Mouse (Mus musculus): ENCODE data around the gene Dmp1. TPM values are rescaled to one million over a fixed set of nuclear protein-coding genes. Genes with fewer than 3 reads are reported as not detected.

Dmp1 gene
- total RNA-seq, 2 experiments from 2014 or later, result 0.18 to 0.36 TPM

DNA sequence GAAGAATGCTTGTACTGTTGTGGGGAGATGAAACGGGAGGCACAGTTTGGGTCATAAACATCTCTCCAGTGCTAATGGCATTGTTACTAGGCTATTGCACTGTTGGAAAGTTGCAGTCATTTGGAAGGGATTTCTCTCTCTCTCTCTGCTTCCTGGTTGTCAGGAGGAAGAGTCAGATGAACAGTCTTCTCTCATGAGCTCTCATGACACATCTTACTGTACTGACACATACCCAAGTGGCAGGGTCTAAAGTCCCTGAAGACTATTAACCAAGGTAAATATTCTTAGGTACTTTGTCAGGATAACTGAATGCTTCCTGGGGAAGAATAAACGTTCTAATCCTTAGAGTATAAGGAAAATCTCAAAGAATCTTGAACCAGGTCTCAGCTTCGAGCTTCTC, 54.2 kb downstream of the Dmp1 start:
- DNase-seq, result no peak
- intact Hi-C loops (cut with DNase I), result no loop called here

- intact Hi-C loops (cut with DNase I), result no loop called here
- DNase-seq, result no peak
Measured at GRCm38 (mm10) chr5:104261908-104262461, 59.6 kb downstream of the Dmp1 start.

- DNase-seq, result no peak
- intact Hi-C loops (cut with DNase I), result no loop called here
Measured at GRCm38 (mm10) chr5:104263014-104263776, 60.8 kb downstream of the Dmp1 start.

Other genes starting within 250 kb of the Dmp1 start
- gene Hsd17b13, start 225.2 kb upstream of the Dmp1 start, total RNA-seq (2021), result not detected
- gene Hsd17b11, start 180.7 kb upstream of the Dmp1 start, total RNA-seq (2021), result 10 to 100 TPM; 20.2 to 22.6 TPM
- 10 to 100 TPM; 43.9 to 46.7 TPM for gene Nudt9, start 156.3 kb upstream of the Dmp1 start, total RNA-seq (2021)
- gene Gm17660, start 125.0 kb upstream of the Dmp1 start, total RNA-seq (2021), result not detected
- 100 to 1,000 TPM; 465 to 498 TPM for gene Sparcl1, start 88.9 kb upstream of the Dmp1 start, total RNA-seq (2021)
- gene Dspp, start 31.9 kb upstream of the Dmp1 start, total RNA-seq (2021), result not detected
- gene Ibsp, start 96.6 kb downstream of the Dmp1 start, total RNA-seq (2021), result under 1 TPM; 0.54 to 0.60 TPM
- not detected for gene Mepe, start 122.7 kb downstream of the Dmp1 start, total RNA-seq (2021)
- gene Spp1, start 232.5 kb downstream of the Dmp1 start, total RNA-seq (2021), result 10 to 100 TPM in 1 of 2 experiments, 1 to 10 TPM in 1; 6.7 to 11.5 TPM

All from left cerebral cortex, postnatal 4 days (tissue).